Mouse (Mus musculus) layer of hippocampus, adult 6 months (tissue): Measurements from ENCODE around the gene Bcl2l2. TPM values are rescaled to one million over a fixed set of nuclear protein-coding genes. Genes with fewer than 3 reads are reported as not detected.

Experiments
- long read RNA-seq, 2 experiments: library from polyadenylated mRNA; unstranded; transcript quantifications; one replicate each; pipeline ENCODE4 v2.0.0; 2019 to 2020
- polyA plus RNA-seq: library from polyadenylated mRNA; unstranded; fragments of <200 nt; fragmentation: Nextera tagmentation; gene quantifications from 2 replicates; pipeline ENCODE4 v1.2.3, GENCODE M21; 2021

The Bcl2l2 gene
- 5.8 TPM in 2 replicates for polyA plus RNA-seq
- long read RNA-seq, experiment 1, partial matches to known transcripts, result 0 of 1 reads
- long read RNA-seq, experiment 1, other reads (novel, unspliced or antisense), result 0 of 1 reads
- long read RNA-seq, experiment 2, partial matches to known transcripts, result 33 of 37 reads
- long read RNA-seq, experiment 2, other reads (novel, unspliced or antisense), result 3 of 37 reads

GRCm38 (mm10) chr14:54883154-54884021 lies at the start of gene Bcl2l2, which contains the start of gene Gm20521:
Gene Bcl2l2 (plus strand): TSS chr14:54883377.
Gene Gm20521 (plus strand): TSS chr14:54883441.

GRCm38 (mm10) chr14:54870861-54871260 lies 12.3 kb upstream of the Bcl2l2 start, which contains the start of gene Homez:
Gene Homez (minus strand): TSS chr14:54870961.

GRCm38 (mm10) chr14:54877048-54877715 lies 6.0 kb upstream of the Bcl2l2 start, which contains the start of gene Ppp1r3e:
Gene Ppp1r3e (minus strand): TSS chr14:54877550.

DNA sequence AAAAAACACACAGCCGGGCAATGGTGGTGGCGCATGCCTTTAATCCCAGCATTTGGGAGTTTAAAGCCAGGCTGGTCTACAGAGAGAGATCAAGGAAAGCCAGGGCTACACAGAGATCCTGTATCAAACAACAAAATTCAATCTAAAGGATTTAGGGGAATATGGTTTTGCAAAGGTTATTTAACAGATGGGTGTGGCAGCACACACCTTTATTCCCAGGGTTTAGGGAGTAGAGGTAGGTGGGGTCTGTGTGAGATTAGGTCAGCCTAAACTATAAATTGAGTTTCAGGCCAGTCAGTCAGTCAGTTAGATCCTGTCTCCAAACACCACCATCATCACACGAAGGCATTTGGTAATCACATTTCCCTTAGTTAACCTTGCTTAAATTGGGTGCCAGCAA lies 9.0 kb downstream of the Bcl2l2 start, which contains the start of gene Pabpn1:
Gene Pabpn1 (plus strand): TSS at position 301 of the 400 bp plus-strand sequence.

DNA sequence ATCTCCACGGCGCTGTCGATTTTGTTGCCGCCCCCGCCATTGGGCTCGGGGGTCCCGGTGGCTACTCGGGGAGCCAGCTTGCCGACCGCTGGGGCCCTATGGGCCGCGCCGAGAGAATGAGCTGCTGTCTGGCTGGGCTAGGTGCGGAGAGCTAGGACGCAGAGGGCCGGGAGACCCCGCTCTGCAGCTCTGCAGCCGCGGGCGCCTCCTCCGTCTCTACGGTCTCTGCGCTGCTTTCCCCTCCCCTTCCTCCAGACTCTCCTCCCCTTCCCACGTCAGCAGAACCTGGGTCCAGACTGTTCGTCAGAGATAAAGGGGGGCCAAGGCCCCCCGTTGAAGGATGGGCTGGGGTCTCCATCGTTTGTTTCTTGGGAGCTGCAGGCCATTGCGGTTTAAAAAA lies 29.7 kb downstream of the Bcl2l2 start, which contains the start of gene Slc22a17:
Gene Slc22a17 (minus strand): TSS at position 247 of the 400 bp plus-strand sequence.

GRCm38 (mm10) chr14:54925349-54926342 lies 42.5 kb downstream of the Bcl2l2 start, which contains the start of gene Efs:
Gene Efs (minus strand): TSS chr14:54926126.

GRCm38 (mm10) chr14:54932645-54933150 lies 49.5 kb downstream of the Bcl2l2 start, which contains the start of gene Il25:
Gene Il25 (plus strand): TSS chr14:54932695.

GRCm38 (mm10) chr14:54935904-54936830 lies 53.0 kb downstream of the Bcl2l2 start, which contains the start of gene Cmtm5:
Gene Cmtm5 (plus strand): TSS chr14:54936261.

Other genes with a start within 250 kb of the Bcl2l2 start
- not detected in 2 replicates for gene Gm17606, start 242.4 kb upstream of the Bcl2l2 start, polyA plus RNA-seq
- 0.85 and 1.1 TPM in 2 replicates for gene Cdh24, start 242.0 kb upstream of the Bcl2l2 start, polyA plus RNA-seq
- 45.3 and 57.3 TPM in 2 replicates for gene 1700123O20Rik, start 197.2 kb upstream of the Bcl2l2 start, polyA plus RNA-seq
- gene Acin1, start 196.4 kb upstream of the Bcl2l2 start, polyA plus RNA-seq, result 33.5 and 35.4 TPM in 2 replicates
- 0.05 TPM in 1 of 2 replicates, not detected in the other for gene Gm29776, start 184.5 kb upstream of the Bcl2l2 start, polyA plus RNA-seq
- not detected in 2 replicates for gene Cebpe, start 171.2 kb upstream of the Bcl2l2 start, polyA plus RNA-seq
- gene Slc7a8, start 101.4 kb upstream of the Bcl2l2 start, polyA plus RNA-seq, result 24.6 and 27.1 TPM in 2 replicates
- not detected in 2 replicates for gene Rnf212b, start 69.2 kb upstream of the Bcl2l2 start, polyA plus RNA-seq
- 7.2 and 7.3 TPM in 2 replicates for gene Homez, start 12.4 kb upstream of the Bcl2l2 start, polyA plus RNA-seq
- 5.0 and 6.8 TPM in 2 replicates for gene Ppp1r3e, start 5.8 kb upstream of the Bcl2l2 start, polyA plus RNA-seq
- not detected in 2 replicates for gene Gm20521, start 64 bp downstream of the Bcl2l2 start, polyA plus RNA-seq
- 15.8 and 16.7 TPM in 2 replicates for gene Pabpn1, start 9.1 kb downstream of the Bcl2l2 start, polyA plus RNA-seq
- gene Slc22a17, start 29.8 kb downstream of the Bcl2l2 start, polyA plus RNA-seq, result 142 and 162 TPM in 2 replicates
- 2.9 and 3.2 TPM in 2 replicates for gene Efs, start 42.7 kb downstream of the Bcl2l2 start, polyA plus RNA-seq
- gene Il25, start 49.3 kb downstream of the Bcl2l2 start, polyA plus RNA-seq, result 0.35 and 0.73 TPM in 2 replicates
- 137 and 147 TPM in 2 replicates for gene Cmtm5, start 52.9 kb downstream of the Bcl2l2 start, polyA plus RNA-seq
- gene Myh6, start 83.5 kb downstream of the Bcl2l2 start, polyA plus RNA-seq, result 1.9 and 4.0 TPM in 2 replicates
- gene Gm17428, start 93.6 kb downstream of the Bcl2l2 start, polyA plus RNA-seq, result not detected in 2 replicates
- gene Myh7, start 111.2 kb downstream of the Bcl2l2 start, polyA plus RNA-seq, result 26.7 and 28.7 TPM in 2 replicates
- 68.5 and 69.0 TPM in 2 replicates for gene Ngdn, start 132.1 kb downstream of the Bcl2l2 start, polyA plus RNA-seq
- gene Zfhx2, start 208.9 kb downstream of the Bcl2l2 start, polyA plus RNA-seq, result 4.2 and 4.6 TPM in 2 replicates
- 14.7 and 14.9 TPM in 2 replicates for gene Thtpa, start 211.4 kb downstream of the Bcl2l2 start, polyA plus RNA-seq
- gene Ap1g2, start 223.2 kb downstream of the Bcl2l2 start, polyA plus RNA-seq, result 0.68 and 0.72 TPM in 2 replicates
- 35.2 and 35.4 TPM in 2 replicates for gene Jph4, start 233.6 kb downstream of the Bcl2l2 start, polyA plus RNA-seq